16 mouse cellular contexts compared by ENCODE assay signal in the genomic region with DNA sequence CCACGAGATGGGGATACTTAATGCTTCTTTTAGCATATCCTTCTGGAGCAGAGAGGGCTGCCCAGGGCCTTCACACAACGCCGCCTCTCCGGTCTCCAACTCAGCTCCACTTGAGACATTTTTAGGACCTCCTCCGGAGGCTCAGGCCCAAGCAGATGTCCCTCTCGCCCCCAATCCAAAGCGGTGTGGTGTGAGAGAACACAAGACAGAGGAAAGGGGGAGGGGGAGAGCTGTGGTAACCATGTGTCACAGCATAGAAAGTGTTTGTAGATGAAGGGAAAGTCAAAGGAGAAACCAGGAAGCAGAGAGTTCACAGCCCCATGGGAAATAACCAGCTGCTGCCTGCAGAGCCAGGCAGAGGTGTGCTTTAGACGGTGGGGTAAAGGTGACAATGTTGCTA. TPM values are rescaled to one million over a fixed set of nuclear protein-coding genes. Genes with fewer than 3 reads are reported as not detected.
A peak's percentile ranks its signal among the peaks of the same experiment; 100 is the strongest.
DNase-seq lines count a peak whose midpoint lies in the region; ATAC-seq and TF ChIP-seq lines count a peak whose summit lies in the region.
"Had no signal": no experiment of that assay in that cellular context is flagged by ENCODE, and none has a peak within 500 bp of the region (broad histone marks: within the 10 kb centered on the region; RNA-seq: fewer than 3 reads in every experiment).

No protein-coding gene starts in this region.

- intact Hi-C loops in gastrocnemius, adult 2 months (cut with DNase I): no loop called here

- H3K9ac ChIP-seq in lung, embryonic 14.5 days: no peak overlapping the region
- H3K9ac ChIP-seq in hindbrain, embryonic 13.5 days: no peak overlapping the region
- H3K9ac ChIP-seq: limb, embryonic 15.5 days; neural tube, embryonic 13.5 days had no signal

- H3K27me3 ChIP-seq in lung, embryonic 14.5 days (ENCODE audit: insufficient read depth, low read length): no peaks in the 10 kb centered on the region
- H3K27me3 ChIP-seq in hindbrain, embryonic 13.5 days: no peaks in the 10 kb centered on the region
- H3K27me3 ChIP-seq: limb, embryonic 15.5 days; neural tube, embryonic 13.5 days had no signal

- no peaks in the 10 kb centered on the region for H3K36me3 ChIP-seq in lung, embryonic 14.5 days (ENCODE audit: insufficient read depth)
- H3K36me3 ChIP-seq in hindbrain, embryonic 13.5 days: no peaks in the 10 kb centered on the region
- H3K36me3 ChIP-seq: limb, embryonic 15.5 days; neural tube, embryonic 13.5 days had no signal

- H3K27ac ChIP-seq in lung, embryonic 14.5 days (ENCODE audit: low read depth): no peak overlapping the region
- H3K27ac ChIP-seq in hindbrain, embryonic 13.5 days: no peak overlapping the region
- no peak overlapping the region for H3K27ac ChIP-seq in gastrocnemius, adult 2 months
- H3K27ac ChIP-seq: limb, embryonic 15.5 days; macrophage; neural tube, embryonic 13.5 days had no signal

- no peaks in the 10 kb centered on the region for H3K9me3 ChIP-seq in lung, embryonic 14.5 days (ENCODE audit: low read depth, low read length)
- no peaks in the 10 kb centered on the region for H3K9me3 ChIP-seq in hindbrain, embryonic 13.5 days
- H3K9me3 ChIP-seq: limb, embryonic 15.5 days; neural tube, embryonic 13.5 days had no signal

- 0 out of 2 replicates have a peak, but pooled peaks cover 3% of the 10 kb centered on the region for H3K4me1 ChIP-seq in lung, embryonic 14.5 days (ENCODE audit: insufficient read depth)
- no peaks in the 10 kb centered on the region for H3K4me1 ChIP-seq in hindbrain, embryonic 13.5 days (replicated peaks)
- H3K4me1 ChIP-seq: limb, embryonic 15.5 days; neural tube, embryonic 13.5 days had no signal

- 42% methylated on average over 8 of the region's 8 CpGs for WGBS in lung, embryonic 14.5 days
- WGBS in hindbrain, embryonic 13.5 days: 75% methylated on average over 8 of the region's 8 CpGs

- H3K4me2 ChIP-seq in lung, embryonic 14.5 days: no peak overlapping the region
- H3K4me2 ChIP-seq in hindbrain, embryonic 13.5 days: no peak overlapping the region
- H3K4me2 ChIP-seq: heart, embryonic 11.5 days; limb, embryonic 15.5 days; neural tube, embryonic 13.5 days had no signal

- no peak overlapping the region for H3K4me3 ChIP-seq in lung, embryonic 14.5 days (ENCODE audit: low read depth, low read length)
- H3K4me3 ChIP-seq in hindbrain, embryonic 13.5 days: no peak overlapping the region
- H3K4me3 ChIP-seq in gastrocnemius, adult 2 months: no peak overlapping the region
- H3K4me3 ChIP-seq: limb, embryonic 15.5 days; neural tube, embryonic 13.5 days had no signal

- no peak for TF ChIP-seq CTCF in lung, embryonic 14.5 days (IDR thresholded peaks at IDR 0.05; ENCODE audit: low read depth)
- TF ChIP-seq CTCF in gastrocnemius, adult 2 months (IDR thresholded peaks at IDR 0.05): no peak

- peak; percentile 38 for DNase-seq in lung, embryonic 14.5 days
- DNase-seq in lung, postnatal 25 days (ENCODE audit: low spot score): no peak
- peak; percentile 52 to 67 for DNase-seq in frontal cortex, adult 2 months (ENCODE audit: extremely low spot score in 1 of 2, low spot score in 1 of 2)
- DNase-seq in right cerebral cortex, postnatal 10 days (ENCODE audit: low spot score in 2 of 2): peak; percentile 43 to 59
- DNase-seq in thymus, postnatal 25 days: peak; percentile 44
- no peak for DNase-seq in gastrocnemius, adult 8-10 months (ENCODE audit: low spot score in 2 of 2)
- no peak for DNase-seq in gastrocnemius, adult 2 months
- DNase-seq: adrenal gland, postnatal 36 days; cerebellum, postnatal 36 days; gastrocnemius, postnatal 36 days; layer of hippocampus, adult 9-11 months had no signal

- no peak for ATAC-seq in lung, embryonic 14.5 days (ENCODE audit: insufficient read depth)
- no peak for ATAC-seq in hindbrain, embryonic 13.5 days (ENCODE audit: low FRiP score)

RNA-seq across cellular contexts. Expression of a gene that starts 44.4 kb away (rescaled TPM):
- 111 and 114 TPM in 2 replicates for polyA plus RNA-seq in lung, embryonic 14.5 days (2014; fragmentation: Nextera tagmentation; extraction: Ambion mirVana)
- 49.5 and 53.6 TPM in 2 replicates for polyA plus RNA-seq in frontal cortex, adult 2 months (2012; rRNA removed)
- total RNA-seq in gastrocnemius, adult 8-10 months (2022): 10 to 100 TPM; 10.0 to 15.5 (median 13.9) TPM
- polyA plus RNA-seq in hindbrain, embryonic 13.5 days (2015; fragmentation: Nextera tagmentation; extraction: Ambion mirVana): 64.7 and 66.6 TPM in 2 replicates
- 10 to 100 TPM; 17.4 to 20.9 TPM for total RNA-seq in gastrocnemius, adult 2 months (2021)

Comparison
In these comparisons a context has a peak if more than half of its experiments do, and no peak if none do; other contexts are left out.
1. DNase-seq: peak in lung, embryonic 14.5 days (single experiment), frontal cortex, adult 2 months (2 of 2), right cerebral cortex, postnatal 10 days (2 of 2) and thymus, postnatal 25 days (single experiment); none in lung, postnatal 25 days (single experiment), gastrocnemius, adult 8-10 months (0 of 2) and gastrocnemius, adult 2 months (single experiment).